Mouse (Mus musculus) heart, adult 2 months (tissue): ENCODE results near the gene Myh7.

Experiments used
- CTCF ChIP-seq: fragments of 200-600 bp; IDR thresholded peaks from 2 replicates; pipeline ENCODE4 v1.8.1; 2022; ENCODE audit warnings: antibody characterized with exemption, mild to moderate bottlenecking, moderate library complexity
- EP300 ChIP-seq: fragments of 200-500 bp; IDR thresholded peaks from 2 replicates; pipeline ENCODE4 v1.6.1; 2011; ENCODE audit warnings: low read depth, low read length, control low read depth; ENCODE audit not compliant: insufficient read depth
- POLR2A ChIP-seq: fragments of 200-500 bp; IDR thresholded peaks from 2 replicates; pipeline ENCODE4 v1.6.1; 2011; ENCODE audit warnings: mild to moderate bottlenecking, low read depth, low read length, control low read depth; ENCODE audit not compliant: insufficient read depth

DNA sequence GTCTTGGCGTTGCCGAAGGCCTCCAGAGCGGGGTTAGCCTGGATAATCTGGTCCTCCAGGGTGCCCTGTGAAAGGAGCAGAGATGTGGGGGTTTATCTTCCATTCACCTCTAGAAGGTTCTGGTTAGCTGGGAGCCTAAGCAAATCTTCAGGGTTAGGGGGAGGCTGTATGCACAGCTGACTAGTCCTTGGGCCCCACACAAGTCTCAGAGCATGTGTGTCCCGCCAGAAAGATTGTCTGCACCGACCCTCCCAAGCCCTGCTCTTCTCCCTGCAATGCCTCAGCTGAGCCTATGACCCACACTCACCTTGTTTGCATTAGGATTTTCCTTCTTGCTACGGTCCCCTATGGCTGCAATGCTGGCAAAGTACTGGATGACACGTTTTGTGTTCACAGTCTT lies 31.7 kb downstream of the Myh7 start:
- peak; percentile 84 for TF ChIP-seq POLR2A
- no peak for TF ChIP-seq CTCF
- TF ChIP-seq EP300: peak; percentile 57
